Mouse (Mus musculus) ES-Bruce4 (cell line): ENCODE results near the gene Acot7. TPM values are rescaled to one million over a fixed set of nuclear protein-coding genes. Genes with fewer than 3 reads are reported as not detected.

Source experiments
- H3K27ac ChIP-seq: 2 replicates; pipeline ENCODE4 v1.5.1; 2012; ENCODE audit warnings: low read length, inconsistent platforms; ENCODE audit not compliant: insufficient read depth
- H3K27me3 ChIP-seq: 2 replicates; pipeline ENCODE4 v1.6.1; 2012; ENCODE audit warnings: mild to moderate bottlenecking, low read length, inconsistent platforms; ENCODE audit not compliant: control insufficient read depth, poor library complexity, insufficient read depth, severe bottlenecking
- H3K36me3 ChIP-seq: 2 replicates; pipeline ENCODE4 v1.6.1; 2012; ENCODE audit warnings: inconsistent platforms, mild to moderate bottlenecking, low read length, moderate library complexity; ENCODE audit not compliant: control insufficient read depth, poor library complexity, insufficient read depth, severe bottlenecking
- H3K4me1 ChIP-seq: one replicate; pipeline ENCODE4 v1.8.1; 2011; ENCODE audit warnings: low read length; ENCODE audit not compliant: control insufficient read depth, insufficient read depth
- H3K4me3 ChIP-seq: 2 replicates; pipeline ENCODE4 v1.5.1; 2011; ENCODE audit warnings: low read depth, mild to moderate bottlenecking, low read length
- H3K9ac ChIP-seq: 2 replicates; pipeline ENCODE4 v1.6.1; 2012; ENCODE audit warnings: low read depth, mild to moderate bottlenecking, inconsistent platforms; ENCODE audit not compliant: poor library complexity, severe bottlenecking
- H3K9me3 ChIP-seq: replicated peaks from 2 replicates; pipeline ENCODE4 v1.6.1; 2012; ENCODE audit warnings: mild to moderate bottlenecking, low read length, inconsistent platforms; ENCODE audit not compliant: control insufficient read depth, poor library complexity, insufficient read depth, severe bottlenecking
- CTCF ChIP-seq: IDR thresholded peaks from one replicate; pipeline ENCODE4 v1.8.1; 2011; ENCODE audit warnings: low read depth, low read length
- EP300 ChIP-seq: IDR thresholded peaks from 2 replicates; pipeline ENCODE4 v1.6.1; 2011; ENCODE audit warnings: low read depth, low read length; ENCODE audit not compliant: insufficient read depth
- POLR2A ChIP-seq: IDR thresholded peaks from one replicate; pipeline ENCODE4 v1.8.1; 2011; ENCODE audit warnings: low read length; ENCODE audit not compliant: insufficient read depth
- polyA plus RNA-seq: library from polyadenylated mRNA; stranded (reverse); fragments of >200 nt; gene quantifications from 2 replicates; pipeline ENCODE4 v1.2.4, GENCODE M21; 2011; ENCODE audit warnings: low read depth; ENCODE audit not compliant: missing spikeins, insufficient read depth, insufficient read length

Gene Acot7
- polyA plus RNA-seq, 1 experiment = 49.5 TPM

DNA sequence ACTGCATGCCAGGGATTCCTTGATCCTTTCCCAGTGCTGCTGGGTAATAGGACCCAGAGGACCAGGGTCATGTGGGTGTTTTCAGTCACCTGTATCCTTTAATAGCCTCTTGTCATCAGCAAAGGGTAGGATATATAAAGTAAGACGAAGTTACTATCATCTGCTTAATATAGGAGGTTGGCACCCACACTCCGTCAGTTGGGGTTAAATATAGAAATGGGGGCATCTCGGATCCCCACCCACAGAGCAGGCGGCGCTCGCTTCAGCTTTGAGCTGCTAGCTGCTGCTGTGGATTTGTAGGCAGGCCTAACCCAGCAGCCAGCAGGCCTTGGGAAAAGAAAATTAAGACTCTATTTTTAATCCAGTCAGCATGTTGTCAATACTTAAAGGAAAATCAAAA, 68.1 kb downstream of the Acot7 start:
- no peak overlapping the region for H3K9ac ChIP-seq
- no peak overlapping the region for H3K27ac ChIP-seq
- no peaks in the 10 kb centered on the region for H3K36me3 ChIP-seq
- H3K4me3 ChIP-seq = no peak overlapping the region
- H3K27me3 ChIP-seq = no peaks in the 10 kb centered on the region
- no peaks in the 10 kb centered on the region for H3K4me1 ChIP-seq
- H3K9me3 ChIP-seq = no peaks in the 10 kb centered on the region
- TF ChIP-seq POLR2A = no peak
- no peak for TF ChIP-seq CTCF
- TF ChIP-seq EP300 = no peak

DNA sequence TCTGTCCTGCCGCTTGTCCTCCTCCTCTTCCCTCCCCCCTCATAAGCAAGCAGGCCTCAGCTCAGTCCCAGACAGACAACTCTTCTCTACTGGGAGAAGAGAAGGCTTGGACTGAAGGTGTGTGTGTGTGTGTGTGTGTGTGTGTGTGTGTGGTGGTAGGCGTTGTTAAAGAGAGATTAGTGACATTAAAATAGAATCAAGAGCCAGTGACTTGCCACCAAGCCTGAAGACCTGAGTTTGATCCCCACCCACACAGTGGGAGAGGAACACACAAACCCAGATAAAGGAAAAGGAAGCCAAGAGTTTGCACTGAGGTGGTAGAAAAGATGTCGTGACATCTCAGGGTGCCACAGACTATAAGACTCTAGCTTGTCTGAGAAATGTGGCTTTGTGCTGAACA, 69.3 kb downstream of the Acot7 start:
- no peak for TF ChIP-seq POLR2A
- TF ChIP-seq CTCF = no peak
- TF ChIP-seq EP300 = no peak
- Histone ChIP-seq H3K27ac (no peak overlapping the region), H3K4me1 (no peaks in the 10 kb centered on the region)

DNA sequence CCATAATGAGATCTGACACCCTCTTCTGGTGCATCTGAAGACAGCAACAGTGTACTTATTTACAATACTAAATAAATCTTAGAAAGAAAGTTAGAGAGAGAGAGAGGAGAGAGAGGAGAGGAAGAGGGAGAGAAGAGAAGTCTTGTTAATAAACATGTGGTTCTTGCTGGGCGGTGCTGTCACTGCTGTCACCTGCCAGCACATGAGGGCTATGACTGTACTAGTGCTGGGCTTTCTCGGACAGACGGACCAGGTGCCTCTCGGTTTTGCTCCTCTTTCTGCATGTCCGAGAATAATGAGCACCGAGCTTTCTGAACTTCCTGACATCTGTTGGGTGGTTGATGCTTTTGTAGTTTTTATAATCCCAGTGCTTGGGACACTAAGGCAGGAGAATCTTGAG, 72.7 kb downstream of the Acot7 start:
- H3K27ac ChIP-seq = no peak overlapping the region
- H3K36me3 ChIP-seq = no peaks in the 10 kb centered on the region
- H3K27me3 ChIP-seq = no peaks in the 10 kb centered on the region
- no peaks in the 10 kb centered on the region for H3K4me1 ChIP-seq
- H3K9ac ChIP-seq = no peak overlapping the region
- H3K9me3 ChIP-seq = no peaks in the 10 kb centered on the region
- no peak overlapping the region for H3K4me3 ChIP-seq
- TF ChIP-seq CTCF (no peak), EP300 (no peak), POLR2A (no peak)

More for the DNA sequence above, 69.3 kb downstream of the Acot7 start:
- Histone ChIP-seq H3K27me3 (no peaks in the 10 kb centered on the region), H3K9ac (no peak overlapping the region), H3K36me3 (no peaks in the 10 kb centered on the region), H3K9me3 (no peaks in the 10 kb centered on the region), H3K4me3 (no peak overlapping the region)

DNA sequence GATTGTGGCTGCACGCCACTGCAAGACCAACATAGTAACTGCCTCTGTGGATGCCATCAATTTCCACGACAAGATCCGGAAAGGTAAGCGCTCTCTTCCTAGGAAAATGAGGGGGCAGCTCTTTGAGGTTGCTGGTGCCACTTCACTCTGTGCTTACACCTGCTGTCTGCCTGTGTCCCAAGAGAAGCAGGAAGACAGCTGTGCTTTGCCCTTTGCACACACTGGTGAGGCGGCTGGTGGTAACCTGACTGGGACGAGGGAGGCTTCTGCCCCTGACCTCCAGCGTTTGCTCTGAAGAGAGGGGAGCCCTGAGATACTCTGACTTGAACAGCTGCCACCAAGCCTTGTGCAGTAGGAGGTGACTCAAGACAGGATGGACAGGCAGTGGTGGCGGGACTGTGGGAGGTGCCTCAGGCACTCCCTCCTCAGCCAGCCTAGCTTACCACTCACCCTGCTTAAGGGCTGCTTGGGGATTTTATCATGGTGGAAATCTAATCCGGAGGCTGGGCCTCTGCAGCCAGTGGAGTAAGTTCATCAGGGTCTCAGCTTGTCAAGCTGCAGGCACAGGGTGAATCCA, 75.3 kb downstream of the Acot7 start:
- Histone ChIP-seq H3K9me3 (no peaks in the 10 kb centered on the region), H3K27me3 (no peaks in the 10 kb centered on the region), H3K4me3 (no peak overlapping the region), H3K27ac (no peak overlapping the region), H3K36me3 (no peaks in the 10 kb centered on the region), H3K9ac (no peak overlapping the region), H3K4me1 (no peaks in the 10 kb centered on the region)
- TF ChIP-seq EP300 (no peak), POLR2A (no peak), CTCF (no peak)

DNA sequence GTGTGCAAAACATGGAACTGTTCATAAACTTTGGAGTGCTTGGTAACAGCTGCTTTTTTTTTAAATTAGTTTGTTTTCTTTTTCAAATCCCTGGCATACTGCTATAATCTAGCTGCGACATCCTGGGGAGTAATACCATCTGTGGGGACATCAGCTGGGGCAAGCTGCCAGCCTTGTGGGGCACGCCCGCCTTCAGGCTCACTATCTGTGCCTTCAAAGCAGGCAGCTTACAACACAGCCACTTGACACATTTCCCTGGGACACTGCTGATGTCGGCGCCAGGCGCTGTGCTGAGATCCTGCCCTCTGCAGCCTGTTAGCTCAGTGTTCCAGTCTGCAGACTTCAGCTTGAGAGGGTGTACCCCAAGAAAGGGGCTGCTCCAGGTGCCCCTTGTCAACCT, 79.1 kb downstream of the Acot7 start:
- no peak overlapping the region for H3K4me3 ChIP-seq
- H3K27ac ChIP-seq = no peak overlapping the region
- H3K27me3 ChIP-seq = no peaks in the 10 kb centered on the region
- H3K9me3 ChIP-seq = no peaks in the 10 kb centered on the region
- TF ChIP-seq CTCF = no peak
- no peak for TF ChIP-seq EP300
- no peak overlapping the region for H3K9ac ChIP-seq
- no peaks in the 10 kb centered on the region for H3K4me1 ChIP-seq
- no peaks in the 10 kb centered on the region for H3K36me3 ChIP-seq

DNA sequence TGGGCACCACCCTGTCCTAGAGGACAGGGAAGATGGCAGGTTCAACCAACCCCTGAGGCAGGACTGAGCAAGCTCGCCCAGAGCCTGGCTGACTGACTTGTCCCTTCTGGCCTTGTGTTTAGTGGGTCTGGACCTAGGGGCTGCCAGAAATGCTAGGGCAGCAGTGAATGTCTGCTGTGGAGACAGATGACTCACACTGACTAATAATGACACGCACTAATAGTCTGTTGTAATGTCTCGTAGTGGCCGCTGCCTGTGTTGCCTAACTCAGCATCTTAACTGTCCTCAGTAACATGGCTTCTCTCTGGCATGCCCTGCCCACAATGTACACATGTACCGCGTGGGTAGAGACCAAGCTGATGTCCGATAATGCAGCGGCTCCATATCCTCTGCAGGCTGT, 82.5 kb downstream of the Acot7 start:
- no peak overlapping the region for H3K27ac ChIP-seq
- no peaks in the 10 kb centered on the region for H3K36me3 ChIP-seq
- H3K4me3 ChIP-seq = no peak overlapping the region
- H3K27me3 ChIP-seq = no peaks in the 10 kb centered on the region
- TF ChIP-seq POLR2A = no peak
- TF ChIP-seq CTCF = no peak
- TF ChIP-seq EP300 = no peak
- peaks cover 5% of the 10 kb centered on the region for H3K4me1 ChIP-seq
- no peak overlapping the region for H3K9ac ChIP-seq
- no peaks in the 10 kb centered on the region for H3K9me3 ChIP-seq
